Mouse (Mus musculus): Measurements from ENCODE around the gene Sf3b3.
"Not testable (repeated sequence)": the region's sequence is repeated elsewhere in the genome, so short reads cannot be mapped to it uniquely, and the experiment has no call there.

The Sf3b3 gene

GRCm38 (mm10) chr8:110804825-110805514 lies 41.6 kb downstream of the Sf3b3 start:
- no peak for DNase-seq

- DNase-seq, result no peak
Measured at GRCm38 (mm10) chr8:110803856-110804255, 42.7 kb downstream of the Sf3b3 start.

GRCm38 (mm10) chr8:110802988-110803387 lies 43.6 kb downstream of the Sf3b3 start:
- DNase-seq, result no peak

GRCm38 (mm10) chr8:110797086-110797485 lies 49.5 kb downstream of the Sf3b3 start:
- DNase-seq, result no peak

GRCm38 (mm10) chr8:110794363-110794965 lies 52.1 kb downstream of the Sf3b3 start:
- no peak for DNase-seq

GRCm38 (mm10) chr8:110793936-110794335 lies 52.7 kb downstream of the Sf3b3 start:
- no peak for DNase-seq

- DNase-seq, result no peak
Measured at GRCm38 (mm10) chr8:110793511-110793910, 53.1 kb downstream of the Sf3b3 start.

- DNase-seq, result peak; percentile 49
Measured at GRCm38 (mm10) chr8:110792574-110793200, 53.9 kb downstream of the Sf3b3 start.

GRCm38 (mm10) chr8:110791164-110791563 lies 55.4 kb downstream of the Sf3b3 start:
- no peak for DNase-seq

- DNase-seq, result no peak
Measured at GRCm38 (mm10) chr8:110790270-110790669, 56.3 kb downstream of the Sf3b3 start.

- peak; percentile 27 for DNase-seq
Measured at GRCm38 (mm10) chr8:110789571-110789970, 57.0 kb downstream of the Sf3b3 start.

GRCm38 (mm10) chr8:110788981-110789380 lies 57.6 kb downstream of the Sf3b3 start:
- peak; percentile 45 for DNase-seq

GRCm38 (mm10) chr8:110787411-110787954 lies 59.1 kb downstream of the Sf3b3 start:
- no peak for DNase-seq

GRCm38 (mm10) chr8:110786934-110787333 lies 59.7 kb downstream of the Sf3b3 start:
- DNase-seq, result no peak

- not testable (repeated sequence) for DNase-seq
Measured at GRCm38 (mm10) chr8:110786501-110786900, 60.1 kb downstream of the Sf3b3 start.

- no peak for DNase-seq
Measured at GRCm38 (mm10) chr8:110785366-110785765, 61.2 kb downstream of the Sf3b3 start.

GRCm38 (mm10) chr8:110779924-110780718 lies 66.5 kb downstream of the Sf3b3 start:
- DNase-seq, result no peak

- no peak for DNase-seq
Measured at GRCm38 (mm10) chr8:110776335-110776734, 70.3 kb downstream of the Sf3b3 start.

GRCm38 (mm10) chr8:110775721-110776120 lies 70.9 kb downstream of the Sf3b3 start:
- no peak for DNase-seq

GRCm38 (mm10) chr8:110775316-110775715 lies 71.3 kb downstream of the Sf3b3 start:
- no peak for DNase-seq

GRCm38 (mm10) chr8:110774725-110775124 lies 71.9 kb downstream of the Sf3b3 start:
- no peak for DNase-seq

- DNase-seq, result no peak
Measured at GRCm38 (mm10) chr8:110774047-110774446, 72.5 kb downstream of the Sf3b3 start.

GRCm38 (mm10) chr8:110772452-110772851 lies 74.1 kb downstream of the Sf3b3 start:
- DNase-seq, result no peak
